Mouse (Mus musculus) erythroblast, embryonic 14.5 days (primary cell): ENCODE measurements around the gene Il1r1.

Experiments
- GATA1 ChIP-seq: IDR thresholded peaks from 2 replicates; pipeline ENCODE4 v1.6.1; 2012; ENCODE audit warnings: low read length, inconsistent platforms, mixed read lengths
- TAL1 ChIP-seq: IDR thresholded peaks from 3 replicates; pipeline ENCODE4 v1.6.1; 2012; ENCODE audit warnings: low read length, inconsistent platforms, mixed read lengths

DNA sequence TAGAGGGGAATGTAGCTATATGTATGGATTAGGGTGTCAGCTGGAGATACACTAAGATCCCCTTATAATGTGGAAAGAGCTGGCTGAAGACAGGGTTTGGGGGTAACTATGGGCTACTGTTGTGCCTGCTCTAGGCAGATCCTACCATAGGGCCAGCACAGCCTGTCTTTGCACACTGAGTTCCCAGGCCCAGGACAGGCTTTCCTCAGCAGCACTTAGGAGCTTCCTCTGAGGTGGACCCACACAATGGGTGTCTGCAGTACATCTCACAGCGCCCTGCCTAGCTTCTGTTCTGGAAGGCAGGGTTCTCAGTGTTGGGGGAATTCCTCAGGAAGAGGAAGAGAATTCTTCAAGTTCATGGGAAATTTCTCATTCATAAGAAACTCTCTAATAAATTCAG is 48.6 kb downstream of the Il1r1 start:
- no peak for TF ChIP-seq GATA1
- TF ChIP-seq TAL1, result no peak
